Mouse (Mus musculus) C2C12 (cell line): ENCODE data around the gene Runx2. TPM values are rescaled to one million over a fixed set of nuclear protein-coding genes. Genes with fewer than 3 reads are reported as not detected.

Experiments
- H3K27me3 ChIP-seq: one replicate; pipeline ENCODE4 v1.6.1; 2011; ENCODE audit not compliant: control insufficient read depth, insufficient read depth, insufficient read length
- H3K36me3 ChIP-seq: one replicate; pipeline ENCODE4 v1.6.1; 2011; ENCODE audit not compliant: control insufficient read depth, insufficient read depth
- H3K4me3 ChIP-seq: one replicate; pipeline ENCODE4 v1.5.1; 2011; ENCODE audit warnings: mild to moderate bottlenecking, control low read depth; ENCODE audit not compliant: poor library complexity, insufficient read depth, severe bottlenecking
- H3K79me2 ChIP-seq: one replicate; pipeline ENCODE4 v1.6.1; 2011; ENCODE audit not compliant: control insufficient read depth, insufficient read depth
- H3K79me3 ChIP-seq: one replicate; pipeline ENCODE4 v1.6.1; 2011; ENCODE audit warnings: low read depth, control low read depth
- H3ac ChIP-seq: one replicate; pipeline ENCODE3; 2011; ENCODE audit warnings: low read depth; ENCODE audit not compliant: control insufficient read depth, insufficient read length
- CEBPB ChIP-seq: IDR thresholded peaks from one replicate; pipeline ENCODE4 v1.6.1; 2011; ENCODE audit warnings: low read depth, mild to moderate bottlenecking, control low read depth, moderate library complexity
- CTCF ChIP-seq: IDR thresholded peaks from one replicate; pipeline ENCODE4 v1.5.1; 2011; ENCODE audit not compliant: control insufficient read depth, insufficient read depth, insufficient read length
- FOSL1 ChIP-seq: IDR thresholded peaks from one replicate; pipeline ENCODE4 v1.8.0; 2011; ENCODE audit warnings: mild to moderate bottlenecking, low read length; ENCODE audit not compliant: poor library complexity, insufficient read depth, severe bottlenecking
- MAX ChIP-seq: IDR thresholded peaks from one replicate; pipeline ENCODE4 v1.6.1; 2011; ENCODE audit warnings: mild to moderate bottlenecking, control low read depth
- MYOD1 ChIP-seq: IDR thresholded peaks from one replicate; pipeline ENCODE4 v1.6.1; 2011; ENCODE audit warnings: low read depth; ENCODE audit not compliant: control insufficient read depth, insufficient read length
- MYOG ChIP-seq: IDR thresholded peaks from one replicate; pipeline ENCODE4 v1.6.1; 2011; ENCODE audit not compliant: control insufficient read depth, insufficient read length; ENCODE audit errors: extremely low read depth
- USF1 ChIP-seq: IDR thresholded peaks from one replicate; pipeline ENCODE4 v1.6.1; 2011; ENCODE audit warnings: low read depth, mild to moderate bottlenecking, control low read depth, moderate library complexity
- polyA plus RNA-seq: library from polyadenylated mRNA; unstranded; fragments of >200 nt; fragmentation: generic; extraction: Trizol; gene quantifications from one replicate; pipeline ENCODE4 v1.2.1, GENCODE M21; 2012; ENCODE audit warnings: missing spikeins

The Runx2 gene
- polyA plus RNA-seq, 1 experiment: 16.6 TPM

GRCm38 (mm10) chr17:44671946-44672692 lies 142.5 kb downstream of the Runx2 start:
- peaks cover 100% of the 10 kb centered on the region for H3K79me2 ChIP-seq
- TF ChIP-seq CTCF: no peak
- TF ChIP-seq MYOG: no peak
- TF ChIP-seq FOSL1: no peak
- no peak for TF ChIP-seq MYOD1
- TF ChIP-seq USF1: no peak
- TF ChIP-seq MAX: no peak
- TF ChIP-seq CEBPB: no peak
- no peak overlapping the region for H3ac ChIP-seq
- no peaks in the 10 kb centered on the region for H3K27me3 ChIP-seq
- H3K79me3 ChIP-seq: peaks cover 52% of the 10 kb centered on the region
- H3K4me3 ChIP-seq: no peak overlapping the region
- H3K36me3 ChIP-seq: peaks cover 29% of the 10 kb centered on the region

- no peaks in the 10 kb centered on the region for H3K27me3 ChIP-seq
- no peak overlapping the region for H3ac ChIP-seq
- peaks cover 100% of the 10 kb centered on the region for H3K79me2 ChIP-seq
- H3K4me3 ChIP-seq: no peak overlapping the region
- peaks cover 44% of the 10 kb centered on the region for H3K36me3 ChIP-seq
- TF ChIP-seq MYOD1 (no peak), MAX (no peak), FOSL1 (no peak), USF1 (no peak), MYOG (no peak), CEBPB (no peak), CTCF (no peak)
- peaks cover 43% of the 10 kb centered on the region for H3K79me3 ChIP-seq
Observed at GRCm38 (mm10) chr17:44669985-44670384, 144.6 kb downstream of the Runx2 start.

GRCm38 (mm10) chr17:44667346-44667745 lies 147.3 kb downstream of the Runx2 start:
- Histone ChIP-seq H3K79me2 (peaks cover 100% of the 10 kb centered on the region), H3K4me3 (no peak overlapping the region), H3K27me3 (no peaks in the 10 kb centered on the region), H3K36me3 (peaks cover 49% of the 10 kb centered on the region), H3ac (no peak overlapping the region), H3K79me3 (peaks cover 36% of the 10 kb centered on the region)
- no peak for TF ChIP-seq MYOG
- TF ChIP-seq CTCF: no peak
- no peak for TF ChIP-seq CEBPB
- TF ChIP-seq FOSL1: no peak
- no peak for TF ChIP-seq USF1
- TF ChIP-seq MAX: no peak
- no peak for TF ChIP-seq MYOD1

- peaks cover 48% of the 10 kb centered on the region for H3K36me3 ChIP-seq
- H3ac ChIP-seq: no peak overlapping the region
- H3K79me3 ChIP-seq: peaks cover 19% of the 10 kb centered on the region
- no peak overlapping the region for H3K4me3 ChIP-seq
- peaks cover 88% of the 10 kb centered on the region for H3K79me2 ChIP-seq
- no peaks in the 10 kb centered on the region for H3K27me3 ChIP-seq
- TF ChIP-seq CEBPB (no peak), CTCF (no peak), USF1 (no peak), MYOG (no peak), FOSL1 (no peak), MYOD1 (no peak), MAX (no peak)
Observed at GRCm38 (mm10) chr17:44663872-44664271, 150.7 kb downstream of the Runx2 start.

GRCm38 (mm10) chr17:44663208-44663607 lies 151.4 kb downstream of the Runx2 start:
- Histone ChIP-seq H3K27me3 (no peaks in the 10 kb centered on the region), H3K36me3 (peaks cover 53% of the 10 kb centered on the region), H3K79me3 (peaks cover 17% of the 10 kb centered on the region), H3K79me2 (peaks cover 84% of the 10 kb centered on the region), H3ac (no peak overlapping the region), H3K4me3 (no peak overlapping the region)
- TF ChIP-seq USF1: no peak
- no peak for TF ChIP-seq MYOG
- no peak for TF ChIP-seq MYOD1
- TF ChIP-seq MAX: no peak
- TF ChIP-seq CEBPB: no peak
- no peak for TF ChIP-seq CTCF
- no peak for TF ChIP-seq FOSL1

- Histone ChIP-seq H3K27me3 (no peaks in the 10 kb centered on the region), H3K4me3 (no peak overlapping the region), H3ac (no peak overlapping the region), H3K79me2 (peaks cover 84% of the 10 kb centered on the region), H3K36me3 (peaks cover 60% of the 10 kb centered on the region), H3K79me3 (peaks cover 19% of the 10 kb centered on the region)
- no peak for TF ChIP-seq USF1
- TF ChIP-seq CEBPB: no peak
- TF ChIP-seq MAX: no peak
- TF ChIP-seq CTCF: no peak
- TF ChIP-seq FOSL1: no peak
- no peak for TF ChIP-seq MYOD1
- TF ChIP-seq MYOG: no peak
Observed at GRCm38 (mm10) chr17:44662080-44662706, 152.4 kb downstream of the Runx2 start.
